27 mouse cellular contexts compared by ENCODE assay signal in genomic region chr3:97748789-97749188, GRCm38 (mm10).
A peak's percentile ranks its signal among the peaks of the same experiment; 100 is the strongest.
DNase-seq lines count a peak whose midpoint lies in the region; ATAC-seq lines count a peak whose summit lies in the region.
"Had no signal": no experiment of that assay in that cellular context is flagged by ENCODE, and none has a peak within 500 bp of the region (broad histone marks: within the 10 kb centered on the region; RNA-seq: fewer than 3 reads in every experiment).

No protein-coding gene starts in this region.

- H3K9ac ChIP-seq in midbrain, embryonic 11.5 days (ENCODE audit: low read length) = no peak overlapping the region
- H3K9ac ChIP-seq: embryonic facial prominence, embryonic 13.5 days; forebrain, embryonic 12.5 days; forebrain, embryonic 15.5 days; heart, embryonic 12.5 days; heart, embryonic 15.5 days; hindbrain, embryonic 14.5 days had no signal

- H3K4me2 ChIP-seq in midbrain, embryonic 11.5 days = no peak overlapping the region
- H3K4me2 ChIP-seq: embryonic facial prominence, embryonic 13.5 days; forebrain, embryonic 12.5 days; forebrain, embryonic 15.5 days; heart, embryonic 12.5 days; heart, embryonic 15.5 days; hindbrain, embryonic 14.5 days had no signal

- DNase-seq in midbrain, embryonic 11.5 days (ENCODE audit: low spot score, missing footprints) = peak; percentile 0
- no peak for DNase-seq in midbrain, embryonic 10.5 days (ENCODE audit: low spot score)
- DNase-seq in lung, postnatal 10 days = peak; percentile 20
- peak; percentile 20 to 54 for DNase-seq in lung, postnatal 4 days
- DNase-seq in adrenal gland, postnatal 10 days = no peak
- no peak for DNase-seq in frontal cortex, postnatal 25 days (ENCODE audit: low spot score in 2 of 2)
- DNase-seq: adrenal gland, adult 2 months; adrenal gland, postnatal 25 days; cerebellum, adult 11-12 months; cerebellum, adult 8-10 months; cerebellum, postnatal 10 days; cerebellum, postnatal 36 days; embryo, embryonic 11 days; gastrocnemius, postnatal 10 days; gastrocnemius, postnatal 36 days; heart, postnatal 10 days; heart, postnatal 36 days had no signal

- no peak overlapping the region for H3K4me3 ChIP-seq in midbrain, embryonic 11.5 days (ENCODE audit: low read depth, low read length)
- no peak overlapping the region for H3K4me3 ChIP-seq in midbrain, embryonic 10.5 days
- H3K4me3 ChIP-seq: embryonic facial prominence, embryonic 10.5 days; embryonic facial prominence, embryonic 13.5 days; erythroblast, embryonic 14.5 days; forebrain, embryonic 12.5 days; forebrain, embryonic 15.5 days; heart, embryonic 12.5 days; heart, embryonic 15.5 days had no signal

- WGBS in midbrain, embryonic 11.5 days = 94% methylated on average over 10 of the region's 10 CpGs
- 96% methylated on average over 10 of the region's 10 CpGs for WGBS in midbrain, embryonic 10.5 days

- H3K27ac ChIP-seq in midbrain, embryonic 11.5 days (ENCODE audit: low read depth, low read length) = no peak overlapping the region
- no peak overlapping the region for H3K27ac ChIP-seq in midbrain, embryonic 10.5 days (replicated peaks)
- H3K27ac ChIP-seq: embryonic facial prominence, embryonic 10.5 days; embryonic facial prominence, embryonic 13.5 days; forebrain, embryonic 12.5 days; forebrain, embryonic 15.5 days; heart, embryonic 15.5 days; hindbrain, embryonic 14.5 days; hindbrain, postnatal 0 days had no signal

- no peaks in the 10 kb centered on the region for H3K27me3 ChIP-seq in midbrain, embryonic 11.5 days (ENCODE audit: control insufficient read depth, insufficient read depth, low read length)
- H3K27me3 ChIP-seq in midbrain, embryonic 10.5 days (ENCODE audit: low read depth, poor library complexity, severe bottlenecking) = no peaks in the 10 kb centered on the region
- H3K27me3 ChIP-seq: embryonic facial prominence, embryonic 13.5 days; forebrain, embryonic 12.5 days; forebrain, embryonic 15.5 days; heart, embryonic 12.5 days; heart, embryonic 15.5 days had no signal

- H3K4me1 ChIP-seq in midbrain, embryonic 11.5 days (ENCODE audit: control insufficient read depth, insufficient read depth, low read length) = no peaks in the 10 kb centered on the region
- H3K4me1 ChIP-seq in midbrain, embryonic 10.5 days = no peaks in the 10 kb centered on the region
- H3K4me1 ChIP-seq: embryonic facial prominence, embryonic 10.5 days; embryonic facial prominence, embryonic 13.5 days; forebrain, embryonic 12.5 days; forebrain, embryonic 15.5 days; heart, embryonic 12.5 days; heart, embryonic 15.5 days had no signal

- no peak for ATAC-seq in midbrain, embryonic 11.5 days (ENCODE audit: low FRiP score)
- ATAC-seq: CD4-positive, CD25-positive, alpha-beta regulatory T cell, adult 4 months; forebrain, embryonic 15.5 days; hindbrain, postnatal 0 days had no signal

- peaks cover 19% of the 10 kb centered on the region for H3K36me3 ChIP-seq in midbrain, embryonic 11.5 days (ENCODE audit: control insufficient read depth, insufficient read depth, low read length)
- H3K36me3 ChIP-seq in midbrain, embryonic 10.5 days = peaks cover 98% of the 10 kb centered on the region

- H3K9me3 ChIP-seq in midbrain, embryonic 11.5 days (ENCODE audit: control insufficient read depth, low read length) = no peaks in the 10 kb centered on the region
- no peaks in the 10 kb centered on the region for H3K9me3 ChIP-seq in midbrain, embryonic 10.5 days (replicated peaks)
- H3K9me3 ChIP-seq: embryonic facial prominence, embryonic 10.5 days; embryonic facial prominence, embryonic 13.5 days; forebrain, embryonic 12.5 days; forebrain, embryonic 15.5 days; heart, embryonic 12.5 days; heart, embryonic 15.5 days had no signal

Comparison
In these comparisons a context has a peak if more than half of its experiments do, and no peak if none do; other contexts are left out.
1. DNase-seq: peak in midbrain, embryonic 11.5 days (single experiment), lung, postnatal 10 days (single experiment) and lung, postnatal 4 days (2 of 2); none in midbrain, embryonic 10.5 days (single experiment), adrenal gland, postnatal 10 days (single experiment) and frontal cortex, postnatal 25 days (0 of 2).